Mouse (Mus musculus): ENCODE data around the gene Gm26602. TPM values are rescaled to one million over a fixed set of nuclear protein-coding genes. Genes with fewer than 3 reads are reported as not detected.

Gene Gm26602
- total RNA-seq, 1 experiment: 2.3 TPM

DNA sequence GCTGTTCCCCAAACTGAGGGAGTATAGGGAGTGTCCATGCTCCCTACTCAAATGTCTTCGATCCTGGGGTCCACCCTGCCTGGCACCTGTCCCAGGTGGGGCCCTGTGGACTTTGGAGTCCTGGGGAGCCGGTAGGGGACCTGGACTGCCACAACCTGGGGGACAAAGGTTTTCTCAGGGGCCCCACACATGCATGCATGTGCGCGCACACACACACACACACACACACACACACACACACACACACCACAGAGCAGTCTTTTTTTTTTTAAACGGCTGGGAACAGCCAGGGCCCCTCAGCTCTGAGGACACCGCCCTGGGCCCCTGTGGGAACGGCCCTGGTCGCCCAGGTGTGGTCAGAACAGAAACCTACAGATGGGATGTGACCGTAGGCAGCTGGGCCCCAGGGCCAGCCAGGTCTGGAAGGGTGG lies 32.8 kb downstream of the Gm26602 start:
- Histone ChIP-seq H3K4me1 (ENCODE audit: control insufficient read depth in 2 of 2, insufficient read depth in 2 of 2, low read length in 2 of 2, poor library complexity in 1 of 2) (peaks cover 0 to 6% of the 10 kb centered on the region in 2 experiments; a peak in 1 of 4 replicates), H3K9ac (ENCODE audit: insufficient read depth, low read depth, low read length, poor library complexity, severe bottlenecking) (no peak overlapping the region), H3K9me3 (ENCODE audit: control insufficient read depth, insufficient read depth, low read depth, low read length) (no peaks in the 10 kb centered on the region), H3K4me3 (ENCODE audit: insufficient read depth in 1 of 2, low read depth in 1 of 2, low read length in 2 of 2, poor library complexity in 1 of 2, severe bottlenecking in 1 of 2) (no peak overlapping the region), H3K27ac (ENCODE audit: insufficient read depth, low read depth, low read length, poor library complexity, severe bottlenecking) (no peak overlapping the region), H3K36me3 (ENCODE audit: control insufficient read depth, insufficient read depth, low read length, poor library complexity, severe bottlenecking) (no peaks in the 10 kb centered on the region; the same call in 1 of the 2 replicates)
- TF ChIP-seq CHD2 (IDR thresholded peaks at IDR 0.05; ENCODE audit: low read depth, low read length) (no peak), ZNF384 (IDR thresholded peaks at IDR 0.05; ENCODE audit: low read depth, low read length) (no peak), MAFK (IDR thresholded peaks at IDR 0.05; ENCODE audit: insufficient read depth, low read depth, low read length) (no peak), HCFC1 (IDR thresholded peaks at IDR 0.05; ENCODE audit: borderline replicate concordance, insufficient read depth, low read length) (no peak), ZC3H11A (IDR thresholded peaks at IDR 0.05; ENCODE audit: borderline replicate concordance, low read depth, low read length) (no peak)
- in situ Hi-C loops (cut with MboI; ENCODE audit: low sequenced_read_pairs in 2 of 2, unreplicated experiment in 2 of 2): no loop called here
- DNase-seq (ENCODE audit: low read depth, low spot score): no peak

DNA sequence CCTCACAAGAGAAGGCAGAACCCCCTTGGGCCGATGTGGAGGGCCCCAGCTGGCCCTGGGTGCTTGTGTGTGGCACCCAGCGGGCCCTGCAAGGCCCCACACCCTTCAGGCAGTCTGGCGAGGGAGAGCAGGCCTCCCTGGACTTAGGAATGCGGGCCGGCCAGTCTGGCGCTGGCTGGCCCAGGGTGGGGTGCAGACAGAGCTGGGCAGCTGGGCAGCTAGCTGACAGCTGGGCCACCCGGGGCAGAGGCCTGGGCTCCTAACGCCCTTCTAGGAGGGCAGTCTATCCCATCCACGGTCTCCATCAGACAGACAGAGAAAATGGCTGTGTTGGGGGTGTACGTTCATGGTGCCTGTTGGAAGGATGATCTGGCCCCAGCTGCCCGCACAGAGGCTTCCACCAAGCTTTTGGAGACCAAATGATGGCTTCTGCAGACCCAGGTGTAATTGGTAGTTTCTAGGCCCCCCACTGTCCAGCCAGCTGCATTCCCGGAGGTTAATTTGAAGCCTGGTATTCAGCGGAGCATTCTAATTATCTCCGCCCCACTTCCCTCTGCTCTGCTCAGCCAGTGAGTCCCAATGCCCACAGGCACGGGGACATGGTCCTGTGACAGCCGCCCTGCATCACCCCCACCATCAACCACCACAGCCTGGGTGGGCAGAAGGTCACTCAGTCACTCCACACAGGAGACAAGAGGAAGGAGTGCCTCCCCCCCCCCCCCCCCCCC lies 35.0 kb downstream of the Gm26602 start:
- Histone ChIP-seq H3K27ac (ENCODE audit: insufficient read depth, low read depth, low read length, poor library complexity, severe bottlenecking) (no peak overlapping the region; the same call in 1 of the 2 replicates), H3K9ac (ENCODE audit: insufficient read depth, low read depth, low read length, poor library complexity, severe bottlenecking) (no peak overlapping the region)

DNA sequence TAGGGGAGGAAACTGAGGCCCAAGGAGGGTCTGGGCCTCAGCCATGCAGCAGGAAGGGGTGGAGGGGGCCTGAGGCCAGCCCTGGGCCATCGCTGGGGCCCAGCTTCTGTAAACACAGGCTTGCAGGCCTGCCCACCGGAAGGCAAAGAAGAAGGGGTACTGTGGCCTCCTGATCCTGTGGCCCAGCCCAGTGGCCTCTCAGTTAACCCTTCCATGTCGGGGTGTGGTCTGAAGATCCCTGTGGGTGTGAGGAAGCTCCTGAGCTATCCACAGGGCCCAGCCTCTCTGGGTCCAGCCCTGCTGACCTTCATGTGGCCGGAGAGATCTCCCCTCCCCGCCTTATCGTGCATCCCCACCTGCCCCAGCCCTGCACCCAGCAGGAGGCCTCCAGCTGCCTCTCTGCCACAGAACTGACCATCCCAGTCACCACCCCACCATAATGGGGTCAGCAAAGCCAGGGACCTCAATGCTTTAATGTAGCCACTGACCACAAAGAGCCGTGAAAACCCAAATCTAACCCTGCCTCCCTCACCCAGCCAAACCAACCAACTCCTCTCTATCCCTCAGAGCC lies 36.2 kb downstream of the Gm26602 start:
- Histone ChIP-seq H3K9me3 (ENCODE audit: control insufficient read depth, insufficient read depth, low read depth, low read length) (no peaks in the 10 kb centered on the region), H3K36me3 (ENCODE audit: control insufficient read depth, insufficient read depth, low read length, poor library complexity, severe bottlenecking) (peaks cover 2% of the 10 kb centered on the region; the same call in 1 of the 2 replicates), H3K27ac (ENCODE audit: insufficient read depth, low read depth, low read length, poor library complexity, severe bottlenecking) (no peak overlapping the region), H3K4me1 (ENCODE audit: control insufficient read depth in 2 of 2, insufficient read depth in 2 of 2, low read length in 2 of 2, poor library complexity in 1 of 2) (peaks cover 0 to 10% of the 10 kb centered on the region in 2 experiments; a peak in 1 of 4 replicates), H3K4me3 (ENCODE audit: insufficient read depth in 1 of 2, low read depth in 1 of 2, low read length in 2 of 2, poor library complexity in 1 of 2, severe bottlenecking in 1 of 2) (no peak overlapping the region), H3K9ac (ENCODE audit: insufficient read depth, low read depth, low read length, poor library complexity, severe bottlenecking) (no peak overlapping the region)
- no peak for TF ChIP-seq ZNF384 (IDR thresholded peaks at IDR 0.05; ENCODE audit: low read depth, low read length)
- no peak for TF ChIP-seq CHD2 (IDR thresholded peaks at IDR 0.05; ENCODE audit: low read depth, low read length)
- no peak for TF ChIP-seq HCFC1 (IDR thresholded peaks at IDR 0.05; ENCODE audit: borderline replicate concordance, insufficient read depth, low read length)
- TF ChIP-seq ZC3H11A (IDR thresholded peaks at IDR 0.05; ENCODE audit: borderline replicate concordance, low read depth, low read length): no peak
- no peak for TF ChIP-seq MAFK (IDR thresholded peaks at IDR 0.05; ENCODE audit: insufficient read depth, low read depth, low read length)
- DNase-seq (ENCODE audit: low read depth, low spot score): no peak
- in situ Hi-C loops (cut with MboI; ENCODE audit: low sequenced_read_pairs in 2 of 2, unreplicated experiment in 2 of 2): no loop called here

More for the DNA sequence above, 35.0 kb downstream of the Gm26602 start:
- DNase-seq (ENCODE audit: low read depth, low spot score): no peak
- no peak overlapping the region for H3K4me3 ChIP-seq (ENCODE audit: insufficient read depth in 1 of 2, low read depth in 1 of 2, low read length in 2 of 2, poor library complexity in 1 of 2, severe bottlenecking in 1 of 2)
- in situ Hi-C loops (cut with MboI; ENCODE audit: low sequenced_read_pairs in 2 of 2, unreplicated experiment in 2 of 2): no loop called here
- H3K4me1 ChIP-seq (ENCODE audit: control insufficient read depth in 2 of 2, insufficient read depth in 2 of 2, low read length in 2 of 2, poor library complexity in 1 of 2): peaks cover 0 to 9% of the 10 kb centered on the region in 2 experiments; a peak in 1 of 4 replicates
- peaks cover under 1% of the 10 kb centered on the region; the same call in 1 of the 2 replicates for H3K36me3 ChIP-seq (ENCODE audit: control insufficient read depth, insufficient read depth, low read length, poor library complexity, severe bottlenecking)
- TF ChIP-seq MAFK (IDR thresholded peaks at IDR 0.05; ENCODE audit: insufficient read depth, low read depth, low read length): no peak
- H3K9me3 ChIP-seq (ENCODE audit: control insufficient read depth, insufficient read depth, low read depth, low read length): no peaks in the 10 kb centered on the region

GRCm38 (mm10) chr10:79947502-79947901 lies 36.8 kb downstream of the Gm26602 start:
- Histone ChIP-seq H3K9ac (ENCODE audit: insufficient read depth, low read depth, low read length, poor library complexity, severe bottlenecking) (no peak overlapping the region), H3K4me1 (ENCODE audit: control insufficient read depth in 2 of 2, insufficient read depth in 2 of 2, low read length in 2 of 2, poor library complexity in 1 of 2) (peaks cover 0 to 10% of the 10 kb centered on the region in 2 experiments; a peak in 1 of 4 replicates), H3K36me3 (ENCODE audit: control insufficient read depth, insufficient read depth, low read length, poor library complexity, severe bottlenecking) (peaks cover 2% of the 10 kb centered on the region; the same call in 1 of the 2 replicates), H3K4me3 (ENCODE audit: insufficient read depth in 1 of 2, low read depth in 1 of 2, low read length in 2 of 2, poor library complexity in 1 of 2, severe bottlenecking in 1 of 2) (no peak overlapping the region), H3K27ac (ENCODE audit: insufficient read depth, low read depth, low read length, poor library complexity, severe bottlenecking) (no peak overlapping the region), H3K9me3 (ENCODE audit: control insufficient read depth, insufficient read depth, low read depth, low read length) (no peaks in the 10 kb centered on the region)
- TF ChIP-seq ZNF384 (IDR thresholded peaks at IDR 0.05; ENCODE audit: low read depth, low read length): no peak
- no peak for TF ChIP-seq CHD2 (IDR thresholded peaks at IDR 0.05; ENCODE audit: low read depth, low read length)
- TF ChIP-seq HCFC1 (IDR thresholded peaks at IDR 0.05; ENCODE audit: borderline replicate concordance, insufficient read depth, low read length): no peak
- no peak for TF ChIP-seq ZC3H11A (IDR thresholded peaks at IDR 0.05; ENCODE audit: borderline replicate concordance, low read depth, low read length)
- TF ChIP-seq MAFK (IDR thresholded peaks at IDR 0.05; ENCODE audit: insufficient read depth, low read depth, low read length): no peak
- DNase-seq (ENCODE audit: low read depth, low spot score): no peak
- in situ Hi-C loops (cut with MboI; ENCODE audit: low sequenced_read_pairs in 2 of 2, unreplicated experiment in 2 of 2): no loop called here

All from ES-E14 (cell line).